Mouse (Mus musculus): ENCODE measurements around the gene Klhdc4.

The Klhdc4 gene

GRCm38 (mm10) chr8:121829048-121829776, at the start of gene Klhdc4:
Klhdc4 (minus strand) TSS chr8:121829569.
- peak; percentile 60 to 80 for DNase-seq (ENCODE audit: low read depth in 1 of 2, low spot score in 2 of 2)

- DNase-seq (ENCODE audit: low read depth in 1 of 2, low spot score in 2 of 2): no peak
Measured at GRCm38 (mm10) chr8:121877828-121878480, 48.6 kb upstream of the Klhdc4 start.

- DNase-seq (ENCODE audit: low read depth in 1 of 2, low spot score in 2 of 2): peak; percentile 52 to 60
Measured at GRCm38 (mm10) chr8:121877212-121877611, 47.8 kb upstream of the Klhdc4 start.

GRCm38 (mm10) chr8:121875517-121875916, 46.1 kb upstream of the Klhdc4 start:
- no peak for DNase-seq (ENCODE audit: low read depth in 1 of 2, low spot score in 2 of 2)

GRCm38 (mm10) chr8:121875045-121875444, 45.7 kb upstream of the Klhdc4 start:
- DNase-seq (ENCODE audit: low read depth in 1 of 2, low spot score in 2 of 2): no peak

- no peak for DNase-seq (ENCODE audit: low read depth in 1 of 2, low spot score in 2 of 2)
Measured at GRCm38 (mm10) chr8:121874031-121874430, 44.7 kb upstream of the Klhdc4 start.

- no peak for DNase-seq (ENCODE audit: low read depth in 1 of 2, low spot score in 2 of 2)
Measured at GRCm38 (mm10) chr8:121871833-121872440, 42.6 kb upstream of the Klhdc4 start.

- no peak for DNase-seq (ENCODE audit: low read depth in 1 of 2, low spot score in 2 of 2)
Measured at GRCm38 (mm10) chr8:121870190-121870589, 40.8 kb upstream of the Klhdc4 start.

- DNase-seq (ENCODE audit: low read depth in 1 of 2, low spot score in 2 of 2): no peak
Measured at GRCm38 (mm10) chr8:121868896-121869295, 39.5 kb upstream of the Klhdc4 start.

GRCm38 (mm10) chr8:121868196-121868595, 38.8 kb upstream of the Klhdc4 start:
- no peak for DNase-seq (ENCODE audit: low read depth in 1 of 2, low spot score in 2 of 2)

GRCm38 (mm10) chr8:121865356-121865755, 36.0 kb upstream of the Klhdc4 start:
- DNase-seq (ENCODE audit: low read depth in 1 of 2, low spot score in 2 of 2): no peak

GRCm38 (mm10) chr8:121861806-121862548, 32.6 kb upstream of the Klhdc4 start:
- DNase-seq (ENCODE audit: low read depth in 1 of 2, low spot score in 2 of 2): no peak

GRCm38 (mm10) chr8:121861276-121861675, 31.9 kb upstream of the Klhdc4 start:
- no peak for DNase-seq (ENCODE audit: low read depth in 1 of 2, low spot score in 2 of 2)

- DNase-seq (ENCODE audit: low read depth in 1 of 2, low spot score in 2 of 2): no peak
Measured at GRCm38 (mm10) chr8:121857747-121858146, 28.4 kb upstream of the Klhdc4 start.

- no peak for DNase-seq (ENCODE audit: low read depth in 1 of 2, low spot score in 2 of 2)
Measured at GRCm38 (mm10) chr8:121857331-121857730, 28.0 kb upstream of the Klhdc4 start.

- no peak for DNase-seq (ENCODE audit: low read depth in 1 of 2, low spot score in 2 of 2)
Measured at GRCm38 (mm10) chr8:121856071-121856746, 26.8 kb upstream of the Klhdc4 start.

- no peak for DNase-seq (ENCODE audit: low read depth in 1 of 2, low spot score in 2 of 2)
Measured at GRCm38 (mm10) chr8:121853586-121853985, 24.2 kb upstream of the Klhdc4 start.

- no peak for DNase-seq (ENCODE audit: low read depth in 1 of 2, low spot score in 2 of 2)
Measured at GRCm38 (mm10) chr8:121852464-121852863, 23.1 kb upstream of the Klhdc4 start.

- DNase-seq (ENCODE audit: low read depth in 1 of 2, low spot score in 2 of 2): no peak
Measured at GRCm38 (mm10) chr8:121851716-121852115, 22.3 kb upstream of the Klhdc4 start.

- DNase-seq (ENCODE audit: low read depth in 1 of 2, low spot score in 2 of 2): peak; percentile 94 to 95
Measured at GRCm38 (mm10) chr8:121850821-121851470, 21.6 kb upstream of the Klhdc4 start.

All from monocyte, adult 2 months (primary cell).